Mouse (Mus musculus) MN1 (cell line): ENCODE measurements around the gene Uso1.

ENCODE experiments used
- DNase-seq: peaks from one replicate; pipeline ENCODE4 v3.0.0-alpha.2; 2016; ENCODE audit warnings: low spot score

Uso1 gene

DNA sequence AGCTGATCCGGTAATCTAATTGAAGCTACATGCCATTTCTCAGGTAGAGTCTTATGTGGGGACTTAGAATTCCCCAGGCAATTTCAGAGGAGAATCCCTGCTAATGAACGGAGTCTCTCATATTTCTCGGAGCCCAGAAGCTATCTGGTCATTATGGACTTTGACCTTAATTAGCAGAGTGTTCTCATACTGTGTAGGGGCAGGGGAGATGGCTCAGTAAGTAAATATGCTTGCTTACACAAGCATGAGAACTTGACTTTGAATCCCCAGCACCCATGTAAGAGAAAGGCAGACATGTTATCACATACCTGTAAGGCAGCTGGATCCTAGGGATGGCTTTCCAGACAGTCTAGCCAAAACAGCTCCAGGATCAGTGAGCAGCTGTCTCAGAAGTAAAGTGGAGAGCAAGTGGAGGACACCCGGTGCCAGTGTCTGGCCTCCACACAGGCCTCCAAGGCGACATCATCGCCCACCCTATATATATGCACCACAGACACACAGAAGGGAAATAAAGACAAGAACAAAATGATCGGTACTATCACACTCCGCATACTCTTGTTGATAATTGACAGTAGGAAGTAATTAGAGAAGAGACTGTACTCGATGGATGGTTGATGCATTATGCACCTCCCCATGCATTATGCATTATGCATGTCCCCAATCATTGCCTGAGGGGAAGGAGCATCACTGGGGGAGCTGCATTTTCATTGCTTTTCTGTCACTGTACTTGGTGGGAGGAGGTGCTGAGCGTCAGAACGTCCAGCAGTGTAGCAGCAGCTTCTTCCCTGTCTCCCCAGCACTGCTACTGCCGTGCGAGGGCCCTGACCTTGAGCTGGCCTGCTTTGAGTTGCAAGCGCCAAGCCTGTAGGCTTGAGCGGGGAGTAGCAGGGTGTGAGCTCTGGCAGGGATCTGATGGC is 59.4 kb downstream of the Uso1 start:
- DNase-seq: no peak

DNA sequence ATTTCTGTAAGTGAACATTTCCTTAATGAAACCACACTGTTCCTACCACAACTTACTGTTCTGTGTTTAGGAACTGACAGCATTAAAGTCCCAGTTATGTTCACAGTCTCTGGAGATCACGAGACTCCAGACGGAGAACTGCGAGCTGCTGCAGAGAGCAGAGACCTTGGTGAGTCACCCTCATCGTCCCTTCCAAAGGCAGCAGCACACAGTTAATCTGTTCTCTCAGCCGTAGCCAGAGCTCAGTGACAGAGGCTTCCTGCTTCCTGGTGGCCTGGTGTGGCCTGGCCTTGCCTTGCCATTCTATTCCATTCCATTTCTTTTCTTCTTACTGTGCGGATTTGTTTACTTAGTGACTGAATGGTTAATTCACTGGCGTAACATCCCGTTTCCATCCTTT is 60.5 kb downstream of the Uso1 start:
- DNase-seq: peak; percentile 30

DNA sequence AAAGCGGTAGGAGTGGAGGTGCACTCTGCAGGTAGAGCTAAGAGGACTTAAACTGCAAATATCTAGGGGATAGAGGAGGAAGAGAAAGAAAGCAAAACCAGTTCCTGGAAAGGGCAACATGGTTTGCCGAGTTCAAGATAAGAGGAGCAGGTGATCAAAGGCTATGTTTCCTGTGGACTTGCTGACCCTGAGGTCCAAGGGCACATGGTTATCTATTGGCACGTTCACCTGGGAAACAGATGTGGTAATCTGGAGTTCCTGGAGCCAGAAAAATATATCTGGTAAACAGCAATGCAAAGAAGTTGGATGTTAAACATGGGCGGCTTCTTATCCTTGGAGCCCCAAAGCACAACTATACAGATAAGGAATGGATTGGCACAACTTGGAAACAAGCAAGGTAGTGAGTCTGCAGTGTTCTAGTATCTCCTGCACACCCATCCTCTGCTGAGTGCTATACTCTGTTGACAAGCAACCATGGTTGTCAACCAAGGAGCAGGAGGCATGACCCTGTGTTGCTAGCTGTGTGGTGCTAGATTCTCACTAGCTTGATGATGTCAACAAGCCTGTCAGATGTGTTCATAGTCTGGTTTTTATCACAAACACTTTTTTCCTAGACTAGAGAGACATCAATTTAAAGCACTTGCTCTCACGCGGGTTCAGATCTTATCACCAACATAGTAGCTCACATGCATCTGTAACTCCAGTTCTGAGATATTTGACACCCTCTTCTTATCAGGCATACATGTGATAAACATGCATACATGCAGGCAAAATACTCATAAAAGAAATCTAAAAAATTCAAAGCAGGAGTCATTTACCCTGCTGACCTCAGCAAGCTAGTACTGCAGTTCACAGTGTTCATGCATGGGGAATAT is 66.7 kb downstream of the Uso1 start:
- DNase-seq: peak; percentile 39

DNA sequence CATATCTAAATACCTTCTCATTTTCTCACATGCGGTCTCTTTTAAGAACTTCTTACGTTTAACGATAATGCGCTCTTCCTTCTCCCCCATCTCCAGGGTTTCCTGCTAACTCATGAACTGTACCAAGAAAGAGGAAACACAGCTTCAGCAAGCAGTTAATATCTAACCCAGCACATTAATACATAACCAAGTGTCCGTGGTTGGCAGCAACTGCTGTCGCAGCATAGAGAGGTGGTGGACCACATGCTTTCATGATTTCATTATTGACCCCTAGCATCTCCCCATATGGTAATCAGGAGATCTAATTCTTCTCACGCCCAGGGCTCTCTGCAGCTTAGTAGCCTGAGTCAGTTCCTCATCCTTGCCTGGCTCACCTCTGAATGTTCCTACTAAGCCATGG is 67.4 kb downstream of the Uso1 start:
- no peak for DNase-seq

DNA sequence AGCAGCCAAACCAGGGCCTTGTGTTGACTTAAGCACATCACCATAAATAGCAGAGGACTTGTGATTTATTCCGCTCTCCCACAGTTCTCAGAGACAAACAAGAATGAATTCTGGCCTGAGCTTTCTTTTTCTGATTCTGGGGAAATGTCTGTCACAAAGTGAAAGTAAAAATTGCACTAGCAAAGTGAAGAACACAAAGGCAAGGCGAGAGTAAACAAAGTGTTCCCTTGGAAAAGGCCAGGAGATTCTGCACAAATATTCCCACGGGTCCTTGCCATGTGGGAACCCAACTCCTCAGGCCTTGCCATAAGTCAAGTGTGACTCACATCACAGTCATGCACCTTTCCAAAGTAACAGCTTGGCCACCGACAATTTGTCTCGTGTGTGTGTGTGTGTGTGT is 68.0 kb downstream of the Uso1 start:
- no peak for DNase-seq

DNA sequence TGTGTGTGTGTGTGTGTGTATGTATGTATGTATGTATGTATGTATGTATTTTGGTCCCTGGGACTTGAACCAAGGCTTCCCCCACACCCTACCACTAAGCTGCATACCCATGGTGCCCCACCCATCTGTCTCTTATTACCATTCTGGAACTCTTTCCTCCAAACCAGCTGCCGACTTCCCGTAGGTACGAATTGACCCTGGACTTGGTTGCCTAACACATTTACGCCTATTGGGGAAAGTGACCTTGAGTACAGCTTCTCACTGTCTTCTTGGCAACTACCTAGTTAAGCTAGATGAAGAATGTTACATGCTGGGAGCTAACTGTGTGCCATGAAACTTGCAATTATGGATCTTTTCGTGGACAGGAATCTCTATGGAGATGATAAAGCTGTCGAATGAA is 68.4 kb downstream of the Uso1 start:
- no peak for DNase-seq

DNA sequence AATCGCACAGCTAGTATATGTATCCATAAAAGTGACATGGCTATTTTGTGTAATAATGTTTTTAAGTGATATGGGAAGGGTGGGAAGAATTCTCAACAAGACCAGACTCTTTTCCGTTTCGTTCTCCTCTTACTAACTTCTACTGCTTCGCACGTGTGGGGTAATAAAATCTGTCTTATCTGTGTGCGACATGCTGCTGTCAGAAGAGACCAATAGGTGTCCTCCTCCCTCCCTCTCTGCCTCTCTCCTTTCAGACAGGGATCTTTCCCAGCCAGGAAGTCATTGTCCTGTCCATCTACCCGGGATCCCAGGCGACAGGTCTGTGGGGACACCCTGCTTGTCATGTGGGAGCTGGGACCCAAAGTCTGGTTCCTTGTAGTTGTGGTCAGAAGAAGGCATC is 72.5 kb downstream of the Uso1 start:
- no peak for DNase-seq

DNA sequence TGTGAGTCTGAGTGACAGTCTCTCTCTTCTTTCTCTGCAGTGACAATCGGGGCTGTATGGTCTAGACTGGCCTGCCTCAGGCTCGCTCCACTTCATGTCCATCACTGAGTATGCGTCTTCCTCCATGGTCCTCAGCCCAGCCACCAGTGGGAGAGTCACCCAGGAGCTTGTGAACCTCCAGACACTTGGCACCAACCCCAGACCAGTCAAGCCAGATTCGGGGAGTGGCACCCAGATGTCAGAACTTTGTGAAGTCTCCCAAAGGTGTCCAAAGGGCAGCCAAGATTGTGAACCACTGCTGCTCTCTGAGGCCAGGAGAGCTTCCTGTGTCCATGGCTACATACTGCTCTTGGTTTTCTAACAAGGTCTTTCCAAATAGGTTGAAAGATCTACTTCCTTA is 74.5 kb downstream of the Uso1 start:
- no peak for DNase-seq

DNA sequence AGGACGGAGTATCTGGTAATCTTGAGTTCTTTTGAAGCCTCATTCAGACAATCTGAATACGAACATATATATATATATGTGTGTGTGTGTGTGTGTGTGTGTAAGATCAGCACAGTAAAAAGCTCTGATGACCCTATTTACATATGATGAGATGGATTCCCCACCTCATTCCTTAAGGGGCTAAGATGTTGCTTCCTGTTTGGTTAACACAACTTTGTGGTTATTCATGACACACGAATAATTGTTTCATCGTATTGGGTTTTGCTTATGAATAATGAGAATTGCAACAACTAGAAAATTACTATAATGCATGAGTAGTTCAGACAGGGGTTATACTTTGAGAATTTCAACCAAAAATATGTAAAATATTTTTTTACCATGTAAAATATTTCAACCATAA is 77.6 kb downstream of the Uso1 start, which contains the start of gene U90926:
TSS of gene U90926 (minus strand) at position 101 of the 400 bp plus-strand sequence.
- no peak for DNase-seq

DNA sequence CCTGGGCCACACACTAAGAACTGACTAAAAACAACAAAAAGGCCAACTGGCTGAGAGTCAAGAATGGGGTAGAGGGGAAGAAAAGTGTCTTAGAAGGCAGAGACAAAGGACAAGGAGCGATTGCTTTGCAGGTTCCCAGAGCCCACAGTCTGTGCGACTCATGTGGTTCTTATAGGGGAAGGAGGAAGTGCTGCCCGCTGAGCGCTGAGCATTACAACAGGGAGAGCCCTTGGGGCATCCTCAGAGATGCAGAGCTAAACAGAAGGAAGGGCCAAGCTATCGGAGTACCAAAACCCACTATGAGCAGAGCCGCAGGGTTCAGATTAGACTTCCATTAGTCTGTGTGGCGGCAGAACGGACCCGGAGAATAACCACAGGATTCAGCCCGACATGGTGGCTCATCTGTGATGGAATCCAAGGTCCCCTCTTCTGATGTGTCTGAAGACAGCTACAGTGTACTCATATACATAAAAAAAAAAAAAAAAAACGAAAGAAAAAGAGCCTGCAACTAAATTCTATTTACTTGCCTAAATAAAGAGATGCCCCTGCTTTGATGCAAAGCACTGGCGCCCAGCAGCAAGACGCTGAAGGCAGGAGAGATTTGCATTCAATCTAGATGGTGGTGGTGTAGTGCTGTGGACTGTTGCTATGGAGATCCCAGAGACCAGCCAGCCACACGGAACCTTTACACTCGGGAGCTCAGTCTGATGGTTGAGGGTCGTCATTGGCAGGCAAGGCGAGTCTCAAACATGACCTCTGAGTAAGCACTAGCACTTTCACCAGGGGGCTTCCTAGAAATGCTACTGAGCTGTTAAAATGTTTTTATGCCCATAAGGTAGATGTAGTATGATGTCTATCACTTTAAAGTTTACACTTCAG is 81.4 kb downstream of the Uso1 start:
- no peak for DNase-seq

DNA sequence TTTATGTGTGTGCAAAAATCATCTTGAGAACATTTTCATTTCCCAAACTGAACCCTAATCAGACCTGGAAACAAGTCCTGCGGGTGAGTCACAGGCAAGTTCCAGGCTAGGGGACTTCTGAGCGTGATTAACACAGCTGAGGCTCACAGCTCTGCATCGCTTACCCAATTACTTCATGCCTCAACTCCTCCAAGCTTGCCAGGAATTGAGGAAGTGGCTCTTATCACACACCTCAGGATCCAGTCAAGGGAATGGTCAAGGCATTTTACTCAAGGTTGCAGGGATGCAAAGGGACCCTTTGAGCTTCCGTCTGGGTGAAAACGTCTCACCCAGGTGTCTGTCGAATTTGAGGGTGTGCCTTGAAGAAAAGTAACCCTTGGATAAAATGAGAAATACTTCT is 82.1 kb downstream of the Uso1 start:
- peak; percentile 18 for DNase-seq

DNA sequence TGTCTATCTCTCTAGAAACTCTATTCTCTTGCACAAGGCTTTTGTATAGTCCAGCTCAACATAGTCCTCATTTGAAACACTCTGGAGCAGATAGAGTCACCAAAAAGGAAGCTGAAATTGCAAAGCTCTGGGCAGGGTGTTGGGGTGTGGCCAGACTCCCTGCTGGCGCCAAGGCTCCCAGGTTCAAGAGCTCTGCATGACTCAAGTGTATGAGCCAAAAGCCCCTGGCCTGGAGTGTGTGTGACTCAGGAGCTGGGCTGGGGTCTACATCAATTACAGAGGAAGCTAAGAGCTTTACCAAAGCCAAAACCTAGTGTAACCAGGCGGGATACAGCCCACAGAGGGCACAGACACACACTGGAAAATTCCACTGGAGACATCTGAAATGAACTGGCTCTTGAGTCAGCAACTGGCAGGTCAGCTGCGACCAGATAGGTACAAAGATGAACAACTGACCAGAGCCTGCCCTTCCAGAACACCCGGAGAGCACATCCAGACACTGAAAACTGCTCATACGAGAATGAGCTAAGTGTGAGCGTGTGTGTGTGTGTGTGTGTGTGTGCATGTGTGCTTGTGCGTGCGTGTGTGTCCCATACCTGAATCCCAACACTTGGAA is 82.7 kb downstream of the Uso1 start:
- peak; percentile 31 for DNase-seq

DNA sequence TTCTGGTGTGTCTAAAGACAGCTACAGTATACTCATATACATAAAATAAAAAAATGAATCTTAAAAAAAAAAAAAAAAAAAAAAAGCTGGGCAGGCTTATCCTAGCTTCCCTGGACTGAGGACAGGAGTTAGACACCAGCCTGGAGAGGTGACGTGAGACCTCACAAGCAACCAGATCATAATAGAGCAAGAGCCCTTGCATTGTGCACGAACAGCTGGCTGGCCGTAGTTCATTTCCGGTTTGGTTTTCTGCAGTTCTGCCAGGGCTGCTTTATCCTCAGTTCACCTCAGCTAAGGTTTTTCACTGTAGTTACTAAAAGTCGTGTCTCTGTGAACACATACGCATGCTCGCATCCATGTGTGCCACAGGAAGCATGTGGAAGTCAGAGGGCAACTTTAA is 90.0 kb downstream of the Uso1 start:
- no peak for DNase-seq

DNA sequence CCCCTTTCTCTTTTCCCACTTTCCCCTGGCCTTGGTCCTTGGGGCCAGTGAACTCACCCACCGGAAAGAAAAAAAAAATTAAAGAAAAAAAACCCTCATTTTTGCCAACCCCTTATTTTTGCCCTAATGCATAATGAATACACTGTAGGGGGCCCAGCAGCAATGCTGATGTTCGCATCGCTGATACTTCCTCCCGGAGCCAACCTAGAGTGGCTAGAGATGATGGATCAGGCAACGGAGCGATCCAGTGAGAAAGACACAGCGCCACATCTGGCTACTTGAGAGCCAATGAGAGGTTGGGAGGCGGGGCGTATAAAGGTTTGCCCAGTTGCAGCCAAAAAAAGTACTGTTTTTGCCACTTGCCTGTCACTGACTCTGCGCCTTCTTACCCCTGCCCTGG is 91.0 kb downstream of the Uso1 start:
- DNase-seq: no peak

DNA sequence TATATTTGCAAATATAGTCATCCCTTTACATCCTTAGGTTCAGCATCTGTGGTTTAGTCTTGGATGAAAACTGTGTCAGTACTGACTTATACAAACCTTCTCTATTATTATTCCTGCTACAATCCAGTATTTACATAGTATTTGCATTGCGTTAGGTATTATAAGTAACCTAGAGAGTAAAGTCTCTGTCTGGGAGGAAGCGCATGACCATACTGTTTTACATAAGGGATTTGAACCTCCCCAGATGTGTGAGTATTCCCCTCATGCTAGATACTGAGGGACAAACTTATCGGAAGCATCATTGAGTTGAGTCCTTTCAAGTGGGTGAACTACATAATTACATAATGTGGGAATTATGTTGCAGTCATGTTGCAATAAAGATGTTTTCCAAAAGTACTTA is 91.8 kb downstream of the Uso1 start:
- no peak for DNase-seq

DNA sequence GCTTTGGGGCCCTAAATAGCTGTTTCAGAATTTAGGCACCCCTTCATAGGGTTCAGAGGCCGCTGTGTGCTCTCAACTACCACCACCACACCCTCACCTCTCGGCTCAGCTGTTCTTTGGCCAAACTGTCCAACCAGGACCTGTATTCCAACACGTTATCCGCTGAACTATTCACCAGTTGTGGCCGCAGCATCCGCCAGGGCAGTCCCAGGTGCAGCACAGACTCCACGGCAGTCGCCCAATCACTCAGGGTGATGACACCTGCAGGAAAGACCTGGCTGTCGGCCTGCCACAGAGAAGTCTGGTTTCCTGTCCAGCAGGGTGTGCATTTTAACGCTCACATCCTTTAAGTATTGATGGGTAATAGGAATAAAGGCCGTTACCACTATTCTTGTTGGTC is 92.6 kb downstream of the Uso1 start:
- DNase-seq: no peak

DNA sequence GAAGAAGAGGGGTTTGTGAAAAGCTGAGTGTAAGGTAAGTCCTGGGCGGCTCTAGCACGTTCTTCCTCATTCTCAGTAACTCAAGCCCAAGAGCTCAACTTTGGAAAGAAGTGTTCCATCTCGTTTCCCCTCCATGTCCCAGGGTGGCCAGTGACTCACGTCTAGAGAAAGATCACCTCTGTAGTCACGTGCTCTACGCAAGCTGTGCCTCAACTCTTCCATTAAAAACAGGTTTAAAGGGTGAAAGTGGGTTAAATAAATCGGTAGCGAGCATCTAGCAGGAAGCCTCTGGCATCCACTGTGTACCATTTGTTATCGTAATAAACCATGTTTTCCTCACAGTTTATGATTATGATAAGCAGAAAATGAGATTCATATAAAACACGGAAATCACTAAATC is 94.1 kb downstream of the Uso1 start:
- DNase-seq: no peak

DNA sequence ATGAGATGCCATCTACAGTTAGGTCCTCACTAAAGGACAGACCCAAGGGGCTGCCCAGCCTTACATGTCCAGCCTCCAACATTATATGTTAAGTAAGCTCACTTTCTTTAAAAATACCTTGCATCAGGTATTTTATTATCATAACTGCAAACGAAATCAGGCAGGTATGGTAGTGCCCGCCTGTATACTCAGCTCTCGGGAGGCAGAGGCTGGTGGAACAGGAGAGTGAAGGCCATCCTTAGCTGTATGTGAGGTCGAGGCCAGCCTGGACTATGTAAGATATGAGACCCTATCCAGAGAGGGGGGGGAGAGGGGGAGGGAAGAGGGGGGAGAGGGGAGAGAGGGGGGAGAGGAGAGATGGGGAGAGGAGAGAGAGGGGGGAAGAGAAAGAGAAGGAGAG is 95.6 kb downstream of the Uso1 start:
- no peak for DNase-seq

DNA sequence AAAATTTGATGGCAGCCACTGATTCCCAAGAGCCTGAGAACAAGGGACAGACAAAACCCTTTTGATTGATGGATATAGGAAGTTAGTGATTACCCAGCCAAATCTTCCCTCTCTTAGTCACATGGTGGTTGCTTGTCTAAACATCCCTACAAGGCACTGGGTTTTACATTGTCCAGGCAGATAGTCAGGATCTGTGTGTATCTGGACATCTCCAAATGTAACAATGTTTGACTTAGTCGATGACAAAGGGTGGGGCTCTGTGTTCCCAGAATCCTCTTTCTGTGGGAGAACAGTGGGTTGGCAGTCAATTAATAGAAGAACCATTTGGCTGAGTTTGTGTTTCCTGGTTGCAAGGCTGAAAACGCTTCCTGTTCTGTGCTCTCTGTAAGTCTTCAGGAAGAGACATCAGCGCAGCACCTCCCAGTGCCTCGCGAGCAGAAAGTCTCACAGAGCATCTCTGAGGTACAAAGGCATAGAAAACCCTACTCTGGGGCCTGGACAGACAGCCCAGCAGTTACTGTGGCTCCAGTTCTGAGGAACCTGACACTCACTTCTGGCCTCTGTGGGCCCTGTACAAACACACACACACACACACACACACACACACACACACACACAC is 97.3 kb downstream of the Uso1 start:
- DNase-seq: peak; percentile 9

DNA sequence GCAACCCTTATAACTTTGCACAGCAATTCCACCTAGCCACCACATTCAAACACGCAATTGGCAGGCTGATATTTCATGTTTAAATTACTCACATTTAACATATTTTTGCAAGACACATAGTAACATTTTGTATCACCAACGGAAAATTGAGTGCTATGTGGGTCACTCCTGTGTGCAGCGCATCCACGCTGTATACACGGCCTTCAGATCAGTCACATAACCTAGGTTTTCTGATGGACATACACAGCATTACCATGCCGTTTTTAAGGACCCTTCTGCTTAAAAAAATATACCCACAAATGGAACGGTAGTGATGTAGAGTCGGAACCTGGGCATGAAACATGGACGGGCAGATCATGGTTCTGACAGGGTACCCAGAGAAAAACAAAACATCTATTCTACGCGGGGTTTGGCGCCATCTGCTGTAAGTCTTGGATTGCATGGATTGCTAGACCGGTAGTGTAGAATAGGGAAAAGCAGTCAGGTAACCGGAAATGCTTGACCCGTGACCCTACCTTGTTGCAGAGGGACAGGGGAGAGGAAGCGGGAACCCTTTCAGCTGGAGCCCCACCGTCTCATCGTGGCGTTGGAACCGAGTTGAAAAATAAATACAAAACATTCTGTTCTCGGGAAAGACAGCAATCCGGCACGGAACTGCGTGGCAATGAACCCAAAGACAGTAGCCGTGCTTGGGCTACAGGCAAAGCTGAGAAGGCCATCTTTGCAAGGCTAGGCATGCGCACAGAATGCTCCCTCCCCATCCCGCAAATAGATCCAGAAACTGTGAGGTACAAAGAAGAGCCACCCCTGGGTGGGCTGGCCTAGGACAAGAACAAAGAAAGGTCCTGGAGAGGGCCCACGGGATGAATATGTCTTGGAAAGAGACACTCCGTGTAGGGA is 101.8 kb downstream of the Uso1 start:
- peak; percentile 46 for DNase-seq
